Mouse (Mus musculus) spleen, adult 2 months (tissue): ENCODE data around the gene Zdhhc17. TPM values are rescaled to one million over a fixed set of nuclear protein-coding genes. Genes with fewer than 3 reads are reported as not detected.

Experiments used
- DNase-seq, 2 experiments: peaks; one replicate each; pipeline versions ENCODE4 v3.0.0 to v3.0.0-alpha.2; 2012 to 2021; ENCODE audit warnings: low spot score in 2 of 2, low read depth in 1 of 2
- H3K27ac ChIP-seq: fragments of 200-500 bp; 2 replicates; pipeline ENCODE4 v1.5.1; 2012; ENCODE audit warnings: low read length, inconsistent platforms; ENCODE audit not compliant: insufficient read depth
- H3K27me3 ChIP-seq: fragments of 200-500 bp; 2 replicates; pipeline ENCODE4 v1.6.1; 2012; ENCODE audit warnings: mild to moderate bottlenecking, moderate library complexity, low read length, inconsistent platforms; ENCODE audit not compliant: control insufficient read depth, insufficient read depth
- H3K36me3 ChIP-seq: fragments of 200-500 bp; 2 replicates; pipeline ENCODE4 v1.6.1; 2012; ENCODE audit warnings: mild to moderate bottlenecking, low read length, inconsistent platforms; ENCODE audit not compliant: control insufficient read depth, insufficient read depth
- H3K4me1 ChIP-seq: fragments of 200-500 bp; 2 replicates; pipeline ENCODE4 v1.6.1; 2011; ENCODE audit warnings: inconsistent platforms; ENCODE audit not compliant: control insufficient read depth, insufficient read depth, insufficient read length
- H3K4me3 ChIP-seq: fragments of 200-500 bp; 2 replicates; pipeline ENCODE4 v1.5.1; 2011; ENCODE audit warnings: mild to moderate bottlenecking, inconsistent platforms; ENCODE audit not compliant: insufficient read depth, insufficient read length; ENCODE audit errors: extremely low read depth
- CTCF ChIP-seq: fragments of 200-500 bp; IDR thresholded peaks from 2 replicates; pipeline ENCODE4 v1.5.1; 2011; ENCODE audit warnings: mild to moderate bottlenecking, inconsistent platforms; ENCODE audit not compliant: insufficient read depth, insufficient read length, insufficient replicate concordance; ENCODE audit errors: extremely low read depth
- POLR2A ChIP-seq: fragments of 200-500 bp; IDR thresholded peaks from 2 replicates; pipeline ENCODE4 v1.6.1; 2011; ENCODE audit warnings: low read depth, low read length, inconsistent platforms
- WGBS: fragments of 180-500 bp; shearing (Covaris S2); methylation state at CpG from one replicate; pipeline ENCODE4 v1.1.7; 2018; 5-methylcytosine and 5-hydroxymethylcytosine counted together
- polyA plus RNA-seq: library from polyadenylated mRNA; depleted of rRNA; stranded (reverse); fragments of >200 nt; gene quantifications from 2 replicates; pipeline ENCODE4 v1.2.3, GENCODE M21; 2012

Zdhhc17 gene
- polyA plus RNA-seq, 1 experiment: 16.9 TPM

DNA sequence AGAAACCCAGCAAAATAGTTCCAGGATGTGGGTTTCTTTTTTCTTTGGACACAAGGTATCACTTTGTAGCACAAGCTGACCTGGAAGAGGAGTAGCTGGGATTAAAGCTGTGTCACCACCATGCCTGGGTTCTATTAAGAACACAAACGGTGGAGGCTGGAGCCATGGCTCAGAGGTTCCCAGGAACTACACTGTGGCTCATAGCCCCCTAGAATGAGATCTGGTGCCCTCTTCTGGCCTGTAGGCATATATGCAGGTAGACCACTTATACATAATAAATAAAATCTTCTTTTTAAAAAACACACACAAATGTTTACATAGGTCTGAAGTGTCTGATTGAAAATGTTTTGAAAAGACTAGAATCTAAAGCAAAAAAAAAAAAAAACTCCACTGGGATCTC lies 33.9 kb downstream of the Zdhhc17 start:
- peaks cover 20% of the 10 kb centered on the region for H3K36me3 ChIP-seq
- H3K27ac ChIP-seq: no peak overlapping the region
- DNase-seq: peak; percentile 7 to 20
- no peaks in the 10 kb centered on the region for H3K4me1 ChIP-seq
- H3K27me3 ChIP-seq: no peaks in the 10 kb centered on the region
- no peak overlapping the region for H3K4me3 ChIP-seq
- WGBS: 9% methylated on average over 1 of the region's 1 CpGs
- peak; percentile 36; the same call in 1 of the 2 replicates for TF ChIP-seq CTCF
- no peak for TF ChIP-seq POLR2A

DNA sequence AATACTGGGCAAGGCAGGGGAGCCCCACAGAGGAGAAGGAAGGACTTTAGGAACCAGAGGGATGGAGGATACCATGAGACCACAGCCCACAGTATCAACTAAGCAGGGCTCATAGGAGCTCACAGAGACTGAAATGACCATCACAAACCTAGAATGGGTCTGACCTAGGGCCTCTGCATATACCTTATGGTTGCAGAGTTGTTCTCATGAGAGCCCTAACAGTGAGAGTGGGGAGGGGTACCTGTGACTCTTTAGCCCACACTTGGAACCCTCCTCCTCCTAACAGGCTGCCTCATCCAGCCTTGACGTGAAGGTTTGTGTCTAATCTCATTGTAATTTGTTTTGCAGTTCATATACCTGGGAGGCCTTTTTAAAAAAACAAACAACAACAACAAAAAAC lies 35.1 kb downstream of the Zdhhc17 start:
- no peak overlapping the region for H3K27ac ChIP-seq
- DNase-seq: no peak
- TF ChIP-seq POLR2A (no peak), CTCF (no peak)
- H3K27me3 ChIP-seq: no peaks in the 10 kb centered on the region
- no peak overlapping the region for H3K4me3 ChIP-seq
- 92% methylated on average over 1 of the region's 1 CpGs for WGBS
- H3K36me3 ChIP-seq: peaks cover 20% of the 10 kb centered on the region
- H3K4me1 ChIP-seq: no peaks in the 10 kb centered on the region

DNA sequence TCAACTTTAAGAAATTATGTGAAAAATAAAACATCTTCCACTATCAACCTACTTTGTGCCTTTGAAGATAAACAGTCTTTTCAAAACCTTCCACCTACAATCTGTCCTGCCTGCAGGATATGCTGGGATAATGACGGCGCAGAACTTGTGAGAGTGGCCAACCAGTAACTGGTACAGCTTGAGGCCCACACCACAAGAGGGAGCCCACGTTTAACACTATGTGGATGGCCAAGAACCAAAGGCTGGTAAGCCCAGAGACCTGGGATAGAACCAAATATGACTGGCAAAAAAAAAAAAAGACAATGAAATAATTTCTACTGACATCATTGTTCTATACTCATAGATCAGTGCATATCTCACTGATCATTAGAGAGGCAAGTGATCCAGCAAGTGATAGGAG lies 35.5 kb downstream of the Zdhhc17 start:
- TF ChIP-seq CTCF (no peak), POLR2A (no peak)
- H3K27me3 ChIP-seq: no peaks in the 10 kb centered on the region
- 70% methylated on average over 3 of the region's 3 CpGs for WGBS
- no peak overlapping the region for H3K27ac ChIP-seq
- H3K4me3 ChIP-seq: no peak overlapping the region
- peaks cover 22% of the 10 kb centered on the region for H3K36me3 ChIP-seq
- no peaks in the 10 kb centered on the region for H3K4me1 ChIP-seq
- peak in 1 of 2 experiments; percentile 15 for DNase-seq

DNA sequence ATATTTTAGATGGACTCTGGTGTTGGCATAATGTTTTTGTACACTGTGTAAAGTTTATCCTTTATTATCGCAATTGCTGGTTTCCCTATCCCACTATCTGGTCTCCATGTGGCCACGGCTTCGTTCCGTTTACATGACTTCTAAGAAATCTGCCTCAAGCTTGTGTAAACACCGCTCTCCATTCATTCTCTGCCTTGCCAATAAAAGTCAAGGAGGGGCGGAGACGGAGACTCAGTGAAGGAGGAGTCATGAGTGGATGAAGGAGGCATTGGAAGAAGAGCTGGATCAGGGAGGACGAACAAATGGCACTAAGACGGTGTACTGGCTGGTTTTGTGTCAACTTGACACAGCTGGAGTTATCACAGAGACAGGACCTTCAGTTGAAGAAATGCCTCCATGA lies 37.9 kb downstream of the Zdhhc17 start:
- Histone ChIP-seq H3K4me1 (no peaks in the 10 kb centered on the region), H3K27me3 (no peaks in the 10 kb centered on the region), H3K36me3 (peaks cover 25% of the 10 kb centered on the region), H3K4me3 (no peak overlapping the region), H3K27ac (no peak overlapping the region)
- DNase-seq: no peak
- TF ChIP-seq POLR2A: no peak
- TF ChIP-seq CTCF: no peak
- 93% methylated on average over 9 of the region's 9 CpGs for WGBS

DNA sequence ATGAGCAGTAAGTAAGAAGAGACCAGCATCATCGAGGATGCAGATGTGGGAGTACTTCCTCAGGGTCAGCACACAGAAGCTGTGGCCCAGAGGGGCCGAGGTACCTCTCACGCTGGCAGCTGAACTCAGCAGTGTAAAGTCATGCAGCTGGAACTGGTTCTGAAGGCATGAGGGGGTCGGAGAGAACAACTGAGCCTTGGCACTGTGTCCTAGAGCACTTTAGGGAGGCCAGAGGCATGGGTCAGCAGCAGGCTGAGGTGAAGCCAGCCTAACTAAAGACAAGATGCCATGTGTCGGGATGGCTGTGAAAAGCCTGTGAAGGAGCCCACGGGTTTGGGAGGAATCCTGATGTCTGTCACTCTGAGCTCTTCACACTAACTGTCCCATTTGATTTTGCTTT lies 38.5 kb downstream of the Zdhhc17 start:
- DNase-seq: no peak
- Histone ChIP-seq H3K36me3 (peaks cover 24% of the 10 kb centered on the region), H3K27me3 (no peaks in the 10 kb centered on the region), H3K27ac (no peak overlapping the region), H3K4me1 (no peaks in the 10 kb centered on the region), H3K4me3 (no peak overlapping the region)
- WGBS: 89% methylated on average over 6 of the region's 6 CpGs
- TF ChIP-seq CTCF: no peak
- TF ChIP-seq POLR2A: no peak

DNA sequence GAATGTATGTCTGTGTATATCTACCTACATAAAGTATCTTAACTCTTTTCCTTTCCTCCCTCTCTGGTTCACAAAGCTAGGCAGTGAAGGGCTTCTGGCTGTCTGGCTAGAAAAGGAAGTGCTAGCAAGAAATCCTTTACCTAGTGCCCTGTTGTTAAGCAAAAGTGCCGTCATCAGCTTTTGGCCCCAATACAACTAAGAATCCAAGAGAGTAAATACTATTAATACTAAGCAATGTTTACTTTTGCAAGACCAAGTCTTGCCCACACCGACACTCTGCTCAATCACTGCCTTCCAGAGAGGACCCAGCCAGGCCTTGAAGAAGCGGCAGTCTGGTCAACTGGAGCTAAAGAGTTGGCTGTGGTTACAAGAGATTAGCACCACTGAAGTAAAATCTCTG lies 38.9 kb downstream of the Zdhhc17 start:
- Histone ChIP-seq H3K27me3 (no peaks in the 10 kb centered on the region), H3K36me3 (peaks cover 24% of the 10 kb centered on the region), H3K4me3 (no peak overlapping the region), H3K27ac (no peak overlapping the region), H3K4me1 (no peaks in the 10 kb centered on the region)
- DNase-seq: no peak
- no peak for TF ChIP-seq POLR2A
- TF ChIP-seq CTCF: no peak
- WGBS: 91% methylated on average over 3 of the region's 3 CpGs

- Histone ChIP-seq H3K27ac (no peak overlapping the region), H3K36me3 (peaks cover 12% of the 10 kb centered on the region), H3K27me3 (no peaks in the 10 kb centered on the region), H3K4me3 (no peak overlapping the region), H3K4me1 (no peaks in the 10 kb centered on the region)
- no peak for TF ChIP-seq POLR2A
- TF ChIP-seq CTCF: no peak
- 53% methylated on average over 1 of the region's 1 CpGs for WGBS
- DNase-seq: no peak
Measured at GRCm38 (mm10) chr10:110962172-110962571, 47.8 kb downstream of the Zdhhc17 start.

DNA sequence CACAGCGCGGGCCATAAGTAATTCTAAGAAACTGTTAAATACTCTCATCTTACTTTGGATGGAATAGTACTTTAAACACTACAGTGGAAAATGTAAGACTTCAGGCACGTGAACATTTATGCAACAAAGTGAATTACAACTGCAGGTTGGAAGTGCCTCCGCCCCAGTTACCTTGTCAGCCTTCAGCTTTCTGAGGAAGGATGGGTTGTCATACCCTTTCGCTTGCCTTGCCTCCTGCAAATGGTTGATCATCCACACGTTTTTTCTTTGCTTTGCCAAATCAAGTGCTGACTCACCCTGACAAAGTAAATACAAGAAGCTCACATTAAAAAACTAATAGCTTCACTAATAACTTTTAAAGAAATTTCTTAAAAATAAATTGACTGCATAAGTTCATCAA lies 49.1 kb downstream of the Zdhhc17 start:
- no peak overlapping the region for H3K4me3 ChIP-seq
- 93% methylated on average over 6 of the region's 6 CpGs for WGBS
- no peak overlapping the region for H3K27ac ChIP-seq
- peaks cover 15% of the 10 kb centered on the region for H3K36me3 ChIP-seq
- H3K27me3 ChIP-seq: no peaks in the 10 kb centered on the region
- no peak for DNase-seq
- H3K4me1 ChIP-seq: no peaks in the 10 kb centered on the region
- TF ChIP-seq CTCF (no peak), POLR2A (no peak)
